Mouse (Mus musculus): ENCODE measurements around the gene Exoc5. TPM values are rescaled to one million over a fixed set of nuclear protein-coding genes. Genes with fewer than 3 reads are reported as not detected.

Exoc5 gene
- polyA plus RNA-seq, 1 experiment from 2014 or later: 47.4 TPM

DNA sequence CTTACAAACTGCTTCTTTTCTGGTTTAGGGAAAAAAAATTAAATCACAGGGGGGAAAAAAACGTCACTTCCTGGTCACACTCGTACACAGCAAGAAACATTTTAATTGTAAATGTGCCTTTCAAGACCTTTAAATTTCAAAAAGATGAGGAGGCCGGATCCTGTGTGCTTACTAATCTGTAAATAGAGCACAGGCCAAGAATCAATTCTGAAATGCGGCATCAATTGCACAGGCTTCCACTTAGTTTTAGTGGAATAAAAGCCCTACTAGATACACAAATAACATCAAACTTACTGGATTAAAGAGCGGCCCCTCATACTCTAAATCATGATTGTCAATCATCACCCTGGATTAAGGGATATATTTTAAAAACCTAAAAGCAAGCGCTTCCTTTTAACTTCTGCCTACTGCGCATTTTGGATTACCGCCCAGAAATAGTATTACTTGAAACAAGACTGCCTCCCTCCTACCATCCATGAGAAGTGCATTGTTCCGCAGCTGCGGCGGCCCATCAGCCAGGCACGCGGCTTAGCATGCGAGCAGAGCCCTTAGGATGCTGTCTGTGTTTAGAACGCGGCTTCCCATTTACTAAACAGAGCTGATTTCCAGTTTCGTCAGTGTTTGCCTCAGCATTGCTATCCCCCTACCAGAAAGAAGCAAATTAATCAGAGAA lies 75.8 kb downstream of the Exoc5 start:
- H3K9me3 ChIP-seq (ENCODE audit: control insufficient read depth, low read length): no peaks in the 10 kb centered on the region
- no peaks in the 10 kb centered on the region for H3K36me3 ChIP-seq (ENCODE audit: control insufficient read depth, insufficient read depth, low read length)
- ATAC-seq (replicated peaks; ENCODE audit: low FRiP score): no peak
- DNase-seq (ENCODE audit: low spot score): no peak
- no peak overlapping the region for H3K4me3 ChIP-seq (ENCODE audit: low read depth, low read length)
- no peak overlapping the region for H3K9ac ChIP-seq (ENCODE audit: low read depth, low read length)
- peak overlapping the region; percentile 35 for H3K4me2 ChIP-seq
- H3K27me3 ChIP-seq (replicated peaks; ENCODE audit: control insufficient read depth, insufficient read depth, low read length): no peaks in the 10 kb centered on the region
- 25% methylated on average over 17 of the region's 17 CpGs for WGBS
- H3K4me1 ChIP-seq (replicated peaks; ENCODE audit: control insufficient read depth, insufficient read depth, low read length): no peaks in the 10 kb centered on the region
- H3K27ac ChIP-seq (ENCODE audit: low read depth, low read length): no peak overlapping the region

DNA sequence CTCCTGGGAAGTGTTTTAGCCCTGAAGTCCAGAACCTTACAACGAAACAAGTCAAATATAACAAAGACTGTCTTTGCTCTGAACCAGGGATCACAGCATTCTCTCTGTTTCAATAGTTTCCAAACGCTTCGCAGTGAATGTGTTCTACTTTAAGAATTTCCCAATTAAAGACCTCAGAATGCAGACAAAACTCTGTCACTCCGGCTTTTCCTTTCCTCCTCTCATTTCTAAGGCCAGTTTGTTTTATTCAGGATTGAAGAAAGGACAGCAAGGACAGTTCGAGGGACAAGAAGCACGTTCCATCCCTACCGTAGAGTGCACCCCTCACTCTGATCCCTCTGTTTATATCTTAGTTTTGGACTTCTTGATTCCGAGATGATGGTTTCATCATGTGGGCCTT lies 76.6 kb downstream of the Exoc5 start:
- Histone ChIP-seq H3K9ac (ENCODE audit: low read depth, low read length) (no peak overlapping the region), H3K4me1 (replicated peaks; ENCODE audit: control insufficient read depth, insufficient read depth, low read length) (no peaks in the 10 kb centered on the region), H3K4me3 (ENCODE audit: low read depth, low read length) (no peak overlapping the region), H3K27me3 (replicated peaks; ENCODE audit: control insufficient read depth, insufficient read depth, low read length) (no peaks in the 10 kb centered on the region), H3K27ac (ENCODE audit: low read depth, low read length) (no peak overlapping the region), H3K4me2 (no peak overlapping the region), H3K9me3 (ENCODE audit: control insufficient read depth, low read length) (no peaks in the 10 kb centered on the region), H3K36me3 (ENCODE audit: control insufficient read depth, insufficient read depth, low read length) (no peaks in the 10 kb centered on the region)
- DNase-seq (ENCODE audit: low spot score) (no peak), ATAC-seq (replicated peaks; ENCODE audit: low FRiP score) (no peak)
- 85% methylated on average over 8 of the region's 8 CpGs for WGBS

DNA sequence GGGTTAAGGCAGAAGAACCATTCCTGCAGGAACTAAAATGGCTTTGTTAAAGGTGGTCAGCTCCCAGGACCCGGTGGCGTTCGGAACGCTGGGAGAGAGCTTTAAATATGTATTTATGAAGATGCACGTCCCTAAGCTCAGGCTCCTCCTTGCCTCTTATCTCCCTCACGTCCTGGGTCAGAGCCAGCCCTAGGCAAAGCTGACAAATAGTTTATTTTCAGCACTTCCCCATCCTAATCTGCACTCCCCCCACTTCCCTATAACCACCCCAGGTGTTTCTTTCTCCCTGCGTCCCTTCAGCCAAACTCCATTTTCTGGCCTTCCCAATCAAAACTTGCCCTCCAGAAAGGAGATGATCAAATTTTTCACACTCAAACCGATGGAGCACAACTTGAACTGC lies 80.2 kb downstream of the Exoc5 start:
- Histone ChIP-seq H3K9me3 (ENCODE audit: control insufficient read depth, low read length) (no peaks in the 10 kb centered on the region), H3K4me1 (replicated peaks; ENCODE audit: control insufficient read depth, insufficient read depth, low read length) (no peaks in the 10 kb centered on the region), H3K36me3 (ENCODE audit: control insufficient read depth, insufficient read depth, low read length) (no peaks in the 10 kb centered on the region), H3K27ac (ENCODE audit: low read depth, low read length) (no peak overlapping the region), H3K4me2 (no peak overlapping the region), H3K4me3 (ENCODE audit: low read depth, low read length) (no peak overlapping the region), H3K9ac (ENCODE audit: low read depth, low read length) (no peak overlapping the region), H3K27me3 (replicated peaks; ENCODE audit: control insufficient read depth, insufficient read depth, low read length) (no peaks in the 10 kb centered on the region)
- WGBS: 52% methylated on average over 8 of the region's 8 CpGs
- no peak for ATAC-seq (replicated peaks; ENCODE audit: low FRiP score)
- DNase-seq (ENCODE audit: low spot score): no peak

DNA sequence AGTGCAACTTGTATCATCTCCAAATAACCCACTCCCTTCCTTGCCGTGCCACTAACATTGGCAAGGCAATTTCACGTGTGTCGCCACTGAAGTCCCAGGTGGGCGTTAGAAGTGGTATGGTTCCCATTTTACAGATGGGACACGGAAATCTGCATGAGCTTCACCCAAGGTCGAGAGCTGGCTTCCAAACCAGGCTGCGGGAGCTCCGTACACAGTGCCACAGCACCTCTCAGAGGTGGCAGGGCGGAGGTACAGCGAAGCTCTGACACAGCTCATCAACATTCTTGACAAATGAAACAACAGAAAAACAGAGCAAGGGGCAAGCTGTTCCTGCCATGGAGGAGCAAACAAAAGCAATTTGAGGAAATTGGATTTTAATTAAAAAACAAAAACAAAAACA lies 80.8 kb downstream of the Exoc5 start:
- Histone ChIP-seq H3K9me3 (ENCODE audit: control insufficient read depth, low read length) (no peaks in the 10 kb centered on the region), H3K4me3 (ENCODE audit: low read depth, low read length) (no peak overlapping the region), H3K27me3 (replicated peaks; ENCODE audit: control insufficient read depth, insufficient read depth, low read length) (no peaks in the 10 kb centered on the region), H3K27ac (ENCODE audit: low read depth, low read length) (no peak overlapping the region), H3K36me3 (ENCODE audit: control insufficient read depth, insufficient read depth, low read length) (no peaks in the 10 kb centered on the region), H3K9ac (ENCODE audit: low read depth, low read length) (no peak overlapping the region), H3K4me1 (replicated peaks; ENCODE audit: control insufficient read depth, insufficient read depth, low read length) (no peaks in the 10 kb centered on the region), H3K4me2 (no peak overlapping the region)
- ATAC-seq (replicated peaks; ENCODE audit: low FRiP score) (no peak), DNase-seq (ENCODE audit: low spot score) (no peak)
- 47% methylated on average over 10 of the region's 10 CpGs for WGBS

DNA sequence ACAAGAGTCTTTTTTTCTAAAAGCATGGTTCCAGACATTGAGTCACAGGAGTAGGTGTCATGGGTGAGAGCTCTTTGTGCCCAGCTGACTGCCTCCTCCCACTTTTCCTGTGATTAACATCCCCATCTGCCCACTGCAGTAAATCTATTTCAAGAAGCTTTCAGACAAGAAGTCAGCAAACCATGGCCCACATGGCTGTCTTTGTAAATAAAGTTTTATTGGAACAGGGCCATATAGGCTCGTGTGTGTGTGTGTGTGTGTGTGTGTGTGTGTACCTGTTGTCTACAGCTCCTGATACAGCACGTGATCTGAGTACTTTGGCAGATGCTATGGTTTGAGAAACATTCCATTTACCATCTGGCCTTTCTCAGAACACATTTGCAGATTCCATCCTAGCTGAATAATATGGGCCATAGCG lies 87.5 kb downstream of the Exoc5 start:
- Histone ChIP-seq H3K9me3 (ENCODE audit: control insufficient read depth, low read length) (no peaks in the 10 kb centered on the region), H3K9ac (ENCODE audit: low read depth, low read length) (no peak overlapping the region), H3K4me1 (replicated peaks; ENCODE audit: control insufficient read depth, insufficient read depth, low read length) (no peaks in the 10 kb centered on the region), H3K4me2 (no peak overlapping the region), H3K4me3 (ENCODE audit: low read depth, low read length) (no peak overlapping the region), H3K27ac (ENCODE audit: low read depth, low read length) (no peak overlapping the region), H3K27me3 (replicated peaks; ENCODE audit: control insufficient read depth, insufficient read depth, low read length) (no peaks in the 10 kb centered on the region), H3K36me3 (ENCODE audit: control insufficient read depth, insufficient read depth, low read length) (no peaks in the 10 kb centered on the region)
- ATAC-seq (replicated peaks; ENCODE audit: low FRiP score) (no peak), DNase-seq (ENCODE audit: low spot score) (no peak)
- 69% methylated on average over 3 of the region's 3 CpGs for WGBS

DNA sequence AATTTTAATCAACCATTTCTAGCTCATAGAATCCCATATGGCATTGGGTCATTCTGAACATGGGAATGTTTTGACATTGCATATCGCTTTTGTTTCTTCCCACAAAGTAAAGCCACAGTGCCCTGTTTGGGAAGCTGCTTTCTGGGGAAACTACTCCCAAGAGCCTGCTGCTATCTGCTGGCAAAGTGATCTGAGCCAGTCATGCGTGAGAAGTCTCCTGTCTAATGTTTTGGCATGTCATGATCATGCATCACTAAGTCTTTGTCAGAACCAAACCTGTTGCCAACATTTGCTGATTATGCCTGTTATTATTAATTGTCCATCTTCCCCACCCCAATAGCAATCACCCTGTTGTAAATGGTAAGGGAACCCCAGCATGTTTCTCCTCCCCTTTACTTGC lies 94.9 kb downstream of the Exoc5 start:
- 83% methylated on average over 2 of the region's 2 CpGs for WGBS
- no peaks in the 10 kb centered on the region for H3K4me1 ChIP-seq (replicated peaks; ENCODE audit: control insufficient read depth, insufficient read depth, low read length)
- H3K36me3 ChIP-seq (ENCODE audit: control insufficient read depth, insufficient read depth, low read length): no peaks in the 10 kb centered on the region
- no peak overlapping the region for H3K4me2 ChIP-seq
- no peaks in the 10 kb centered on the region for H3K27me3 ChIP-seq (replicated peaks; ENCODE audit: control insufficient read depth, insufficient read depth, low read length)
- ATAC-seq (replicated peaks; ENCODE audit: low FRiP score) (no peak), DNase-seq (ENCODE audit: low spot score) (no peak)
- no peak overlapping the region for H3K9ac ChIP-seq (ENCODE audit: low read depth, low read length)
- no peaks in the 10 kb centered on the region for H3K9me3 ChIP-seq (ENCODE audit: control insufficient read depth, low read length)
- no peak overlapping the region for H3K4me3 ChIP-seq (ENCODE audit: low read depth, low read length)
- H3K27ac ChIP-seq (ENCODE audit: low read depth, low read length): no peak overlapping the region

DNA sequence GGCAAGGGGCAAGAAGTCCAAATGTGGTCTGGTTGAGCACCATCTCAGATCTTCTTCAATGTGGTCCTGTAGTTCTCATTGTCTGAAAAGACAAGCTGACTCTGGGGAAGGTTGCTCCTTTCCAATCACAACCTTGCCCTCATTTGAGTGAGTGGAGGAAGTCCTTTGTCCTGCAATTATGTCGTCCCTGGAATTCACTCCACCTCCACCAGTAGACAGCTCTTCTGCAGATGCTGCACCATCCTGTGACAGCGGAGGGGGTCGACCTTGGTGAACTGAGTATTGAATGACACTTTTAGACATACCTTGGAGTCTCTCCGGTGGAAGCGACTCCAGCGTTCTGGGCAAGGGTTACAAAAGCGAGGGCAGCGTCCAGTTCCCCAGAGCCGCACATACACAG lies 97.8 kb downstream of the Exoc5 start:
- no peaks in the 10 kb centered on the region for H3K9me3 ChIP-seq (ENCODE audit: control insufficient read depth, low read length)
- ATAC-seq (replicated peaks; ENCODE audit: low FRiP score) (no peak), DNase-seq (ENCODE audit: low spot score) (no peak)
- H3K27me3 ChIP-seq (replicated peaks; ENCODE audit: control insufficient read depth, insufficient read depth, low read length): no peaks in the 10 kb centered on the region
- no peak overlapping the region for H3K27ac ChIP-seq (ENCODE audit: low read depth, low read length)
- WGBS: 84% methylated on average over 9 of the region's 9 CpGs
- H3K4me3 ChIP-seq (ENCODE audit: low read depth, low read length): no peak overlapping the region
- no peaks in the 10 kb centered on the region for H3K36me3 ChIP-seq (ENCODE audit: control insufficient read depth, insufficient read depth, low read length)
- H3K9ac ChIP-seq (ENCODE audit: low read depth, low read length): no peak overlapping the region
- no peaks in the 10 kb centered on the region for H3K4me1 ChIP-seq (replicated peaks; ENCODE audit: control insufficient read depth, insufficient read depth, low read length)
- no peak overlapping the region for H3K4me2 ChIP-seq

Other genes with a start within 250 kb of the Exoc5 start
- gene Ap5m1, start 556 bp downstream of the Exoc5 start, polyA plus RNA-seq (2014; fragmentation: Nextera tagmentation; extraction: Ambion mirVana): 23.7 and 24.2 TPM in 2 replicates
- 12.8 and 14.4 TPM in 2 replicates for gene Naa30, start 105.6 kb upstream of the Exoc5 start, polyA plus RNA-seq (2014; fragmentation: Nextera tagmentation; extraction: Ambion mirVana)
- gene ccdc198, start 178.8 kb upstream of the Exoc5 start, polyA plus RNA-seq (2014; fragmentation: Nextera tagmentation; extraction: Ambion mirVana): 2.2 and 2.6 TPM in 2 replicates

Data from liver, embryonic 11.5 days (tissue).